Mouse (Mus musculus) spleen, postnatal 10 days (tissue): ENCODE measurements around the gene Gm1527.
"Not testable (repeated sequence)": the region's sequence is repeated elsewhere in the genome, so short reads cannot be mapped to it uniquely, and the experiment has no call there.

Experiments
- DNase-seq, 2 experiments: peaks; one replicate each; pipeline ENCODE4 v3.0.0; 2021 to 2022; ENCODE audit warnings: low spot score in 2 of 2

Gm1527 gene

GRCm38 (mm10) chr3:28892317-28892716 is at the start of gene Gm1527:
Gene Gm1527, plus strand, starts transcription at chr3:28892617.
- no peak for DNase-seq

- no peak for DNase-seq
Observed at GRCm38 (mm10) chr3:28843231-28843630, 49.2 kb upstream of the Gm1527 start.

- no peak for DNase-seq
Observed at GRCm38 (mm10) chr3:28847115-28847514, 45.3 kb upstream of the Gm1527 start.

GRCm38 (mm10) chr3:28852174-28852573 is 40.2 kb upstream of the Gm1527 start:
- not testable (repeated sequence) for DNase-seq

- DNase-seq: not testable (repeated sequence)
Observed at GRCm38 (mm10) chr3:28859630-28860392, 32.6 kb upstream of the Gm1527 start.

- DNase-seq: not testable (repeated sequence)
Observed at GRCm38 (mm10) chr3:28896966-28897365, 4.5 kb downstream of the Gm1527 start.

GRCm38 (mm10) chr3:28965931-28966330 is 73.5 kb downstream of the Gm1527 start:
- no peak for DNase-seq

GRCm38 (mm10) chr3:28968851-28969250 is 76.4 kb downstream of the Gm1527 start:
- DNase-seq: peak in 1 of 2 experiments; percentile 30
